Mouse (Mus musculus): ENCODE results near the gene Col5a1. TPM values are rescaled to one million over a fixed set of nuclear protein-coding genes. Genes with fewer than 3 reads are reported as not detected.
A peak's percentile ranks its signal among the peaks of the same experiment; 100 is the strongest.

Col5a1 gene
- polyA plus RNA-seq, 1 experiment = 12.3 TPM

GRCm38 (mm10) chr2:27848466-27848865 is 37.8 kb upstream of the Col5a1 start:
- TF ChIP-seq POLR2A (IDR thresholded peaks at IDR 0.05; ENCODE audit: low read depth, low read length) = no peak
- no peak for TF ChIP-seq CTCF (IDR thresholded peaks at IDR 0.05; ENCODE audit: extremely low read depth, insufficient read length, insufficient replicate concordance, low read depth, low read length)
- Histone ChIP-seq H3K27ac (ENCODE audit: insufficient read depth, low read depth, low read length) (no peak overlapping the region), H3K4me1 (ENCODE audit: control insufficient read depth, insufficient read depth, insufficient read length, low read length) (no peaks in the 10 kb centered on the region), H3K27me3 (ENCODE audit: control insufficient read depth, insufficient read depth, low read length) (no peaks in the 10 kb centered on the region), H3K4me3 (ENCODE audit: low read depth, low read length) (no peak overlapping the region), H3K36me3 (ENCODE audit: control insufficient read depth, insufficient read depth, low read length) (no peaks in the 10 kb centered on the region)
- 55% methylated on average over 5 of the region's 5 CpGs for WGBS

- H3K4me3 ChIP-seq (ENCODE audit: low read depth, low read length) = no peak overlapping the region
- whole genome bisulfite sequencing = 54% methylated on average over 9 of the region's 9 CpGs
These were observed 27.8 kb upstream of the Col5a1 start for GRCm38 (mm10) chr2:27858348-27858903.

GRCm38 (mm10) chr2:27861576-27862238 is 24.5 kb upstream of the Col5a1 start:
- Histone ChIP-seq H3K36me3 (ENCODE audit: control insufficient read depth, insufficient read depth, low read length) (no peaks in the 10 kb centered on the region), H3K27ac (ENCODE audit: insufficient read depth, low read depth, low read length) (no peak overlapping the region), H3K27me3 (ENCODE audit: control insufficient read depth, insufficient read depth, low read length) (no peaks in the 10 kb centered on the region), H3K4me1 (ENCODE audit: control insufficient read depth, insufficient read depth, insufficient read length, low read length) (no peaks in the 10 kb centered on the region; the same call in 1 of the 2 replicates), H3K4me3 (ENCODE audit: low read depth, low read length) (no peak overlapping the region)
- 77% methylated on average over 9 of the region's 9 CpGs for WGBS
- no peak for TF ChIP-seq POLR2A (IDR thresholded peaks at IDR 0.05; ENCODE audit: low read depth, low read length)
- TF ChIP-seq CTCF (IDR thresholded peaks at IDR 0.05; ENCODE audit: extremely low read depth, insufficient read length, insufficient replicate concordance, low read depth, low read length) = no peak

More at GRCm38 (mm10) chr2:27858348-27858903, 27.8 kb upstream of the Col5a1 start:
- H3K27me3 ChIP-seq (ENCODE audit: control insufficient read depth, insufficient read depth, low read length) = no peaks in the 10 kb centered on the region
- H3K36me3 ChIP-seq (ENCODE audit: control insufficient read depth, insufficient read depth, low read length) = no peaks in the 10 kb centered on the region
- H3K27ac ChIP-seq (ENCODE audit: insufficient read depth, low read depth, low read length) = peak overlapping the region; percentile 35
- no peaks in the 10 kb centered on the region; the same call in 1 of the 2 replicates for H3K4me1 ChIP-seq (ENCODE audit: control insufficient read depth, insufficient read depth, insufficient read length, low read length)
- no peak for TF ChIP-seq CTCF (IDR thresholded peaks at IDR 0.05; ENCODE audit: extremely low read depth, insufficient read length, insufficient replicate concordance, low read depth, low read length)
- TF ChIP-seq POLR2A (IDR thresholded peaks at IDR 0.05; ENCODE audit: low read depth, low read length) = no peak

- Histone ChIP-seq H3K27me3 (ENCODE audit: control insufficient read depth, insufficient read depth, low read length) (no peaks in the 10 kb centered on the region), H3K27ac (ENCODE audit: insufficient read depth, low read depth, low read length) (no peak overlapping the region), H3K4me1 (ENCODE audit: control insufficient read depth, insufficient read depth, insufficient read length, low read length) (no peaks in the 10 kb centered on the region), H3K36me3 (ENCODE audit: control insufficient read depth, insufficient read depth, low read length) (no peaks in the 10 kb centered on the region), H3K4me3 (ENCODE audit: low read depth, low read length) (no peak overlapping the region)
- TF ChIP-seq CTCF (IDR thresholded peaks at IDR 0.05; ENCODE audit: extremely low read depth, insufficient read length, insufficient replicate concordance, low read depth, low read length) (no peak), POLR2A (IDR thresholded peaks at IDR 0.05; ENCODE audit: low read depth, low read length) (no peak)
- 63% methylated on average over 18 of the region's 18 CpGs for WGBS
These were observed 21.5 kb upstream of the Col5a1 start for GRCm38 (mm10) chr2:27864491-27865365.

- H3K4me3 ChIP-seq (ENCODE audit: low read depth, low read length) = no peak overlapping the region
- H3K27me3 ChIP-seq (ENCODE audit: control insufficient read depth, insufficient read depth, low read length) = no peaks in the 10 kb centered on the region
- TF ChIP-seq CTCF (IDR thresholded peaks at IDR 0.05; ENCODE audit: extremely low read depth, insufficient read length, insufficient replicate concordance, low read depth, low read length) = no peak
- no peak for TF ChIP-seq POLR2A (IDR thresholded peaks at IDR 0.05; ENCODE audit: low read depth, low read length)
- H3K36me3 ChIP-seq (ENCODE audit: control insufficient read depth, insufficient read depth, low read length) = no peaks in the 10 kb centered on the region
- WGBS = 85% methylated on average over 1 of the region's 1 CpGs
- H3K4me1 ChIP-seq (ENCODE audit: control insufficient read depth, insufficient read depth, insufficient read length, low read length) = no peaks in the 10 kb centered on the region
- no peak overlapping the region for H3K27ac ChIP-seq (ENCODE audit: insufficient read depth, low read depth, low read length)
These were observed 15.6 kb upstream of the Col5a1 start for GRCm38 (mm10) chr2:27870586-27870985.

- H3K4me1 ChIP-seq (ENCODE audit: control insufficient read depth, insufficient read depth, insufficient read length, low read length) = no peaks in the 10 kb centered on the region
- no peaks in the 10 kb centered on the region for H3K36me3 ChIP-seq (ENCODE audit: control insufficient read depth, insufficient read depth, low read length)
- TF ChIP-seq CTCF (IDR thresholded peaks at IDR 0.05; ENCODE audit: extremely low read depth, insufficient read length, insufficient replicate concordance, low read depth, low read length) (no peak), POLR2A (IDR thresholded peaks at IDR 0.05; ENCODE audit: low read depth, low read length) (no peak)
- no peak overlapping the region for H3K4me3 ChIP-seq (ENCODE audit: low read depth, low read length)
- 14% methylated on average over 4 of the region's 4 CpGs for WGBS
- no peak overlapping the region for H3K27ac ChIP-seq (ENCODE audit: insufficient read depth, low read depth, low read length)
- H3K27me3 ChIP-seq (ENCODE audit: control insufficient read depth, insufficient read depth, low read length) = no peaks in the 10 kb centered on the region
These were observed 15.2 kb upstream of the Col5a1 start for GRCm38 (mm10) chr2:27871056-27871455.

- no peak for TF ChIP-seq POLR2A (IDR thresholded peaks at IDR 0.05; ENCODE audit: low read depth, low read length)
- TF ChIP-seq CTCF (IDR thresholded peaks at IDR 0.05; ENCODE audit: extremely low read depth, insufficient read length, insufficient replicate concordance, low read depth, low read length) = no peak
- H3K27me3 ChIP-seq (ENCODE audit: control insufficient read depth, insufficient read depth, low read length) = no peaks in the 10 kb centered on the region
- H3K4me1 ChIP-seq (ENCODE audit: control insufficient read depth, insufficient read depth, insufficient read length, low read length) = no peaks in the 10 kb centered on the region
- H3K4me3 ChIP-seq (ENCODE audit: low read depth, low read length) = no peak overlapping the region
- H3K27ac ChIP-seq (ENCODE audit: insufficient read depth, low read depth, low read length) = no peak overlapping the region
- WGBS = 62% methylated on average over 3 of the region's 3 CpGs
- no peaks in the 10 kb centered on the region for H3K36me3 ChIP-seq (ENCODE audit: control insufficient read depth, insufficient read depth, low read length)
These were observed 13.9 kb upstream of the Col5a1 start for GRCm38 (mm10) chr2:27872276-27872675.

All from small intestine, adult 2 months (tissue).